Mouse (Mus musculus): Measurements from ENCODE around the gene Hsd11b1.

DNA sequence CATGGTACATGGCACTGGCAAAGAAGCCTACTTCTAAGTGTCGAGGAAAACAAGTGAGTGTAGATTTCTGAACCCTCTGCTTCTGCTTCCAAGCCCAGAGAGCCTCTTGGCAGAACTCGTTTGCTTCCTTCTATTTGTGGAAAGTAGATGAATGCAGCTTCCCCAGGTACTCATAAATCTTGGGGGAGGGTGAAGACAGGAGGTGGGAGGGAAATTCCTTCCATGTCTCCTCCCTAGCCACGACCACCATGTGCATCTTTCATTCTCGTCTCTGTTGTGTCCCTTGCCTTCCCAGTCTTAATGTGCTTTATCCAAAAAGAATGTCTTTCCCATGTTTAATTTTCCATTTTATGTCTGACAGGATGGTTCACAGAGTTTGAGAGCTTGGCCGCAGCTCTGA is 11.3 kb downstream of the Hsd11b1 start:
- no peak for TF ChIP-seq CTCF (IDR thresholded peaks at IDR 0.05; ENCODE audit: control insufficient read depth, insufficient read depth, insufficient read length)
- no peak for TF ChIP-seq MAX (IDR thresholded peaks at IDR 0.05)
- TF ChIP-seq MYOD1 (IDR thresholded peaks at IDR 0.05; ENCODE audit: control insufficient read depth, insufficient read length, low read depth) = no peak
